In genomic region chr5:45336801-45337200, GRCm38 (mm10) we compare ENCODE assay signal across 31 mouse cellular contexts.
"Had no signal": no experiment of that assay in that cellular context is flagged by ENCODE, and none has a peak within 500 bp of the region (broad histone marks: within the 10 kb centered on the region; RNA-seq: fewer than 3 reads in every experiment).

No protein-coding gene starts in this region.

- H3K4me3 ChIP-seq: heart, embryonic 12.5 days; heart, embryonic 13.5 days; heart, embryonic 15.5 days; hindbrain, embryonic 10.5 days; hindbrain, embryonic 12.5 days; hindbrain, embryonic 13.5 days; hindbrain, embryonic 15.5 days; intestine, embryonic 15.5 days; kidney, embryonic 15.5 days; layer of hippocampus, adult 2 months; left cerebral cortex, adult 2 months had no signal

- H3K4me1 ChIP-seq: heart, embryonic 12.5 days; heart, embryonic 13.5 days; heart, embryonic 15.5 days; hindbrain, embryonic 10.5 days; hindbrain, embryonic 12.5 days; hindbrain, embryonic 13.5 days; hindbrain, embryonic 15.5 days; intestine, embryonic 15.5 days; kidney, embryonic 15.5 days had no signal

- H3K27ac ChIP-seq: heart, embryonic 13.5 days; heart, embryonic 15.5 days; hindbrain, embryonic 10.5 days; hindbrain, embryonic 12.5 days; hindbrain, embryonic 13.5 days; hindbrain, embryonic 14.5 days; hindbrain, embryonic 15.5 days; hindbrain, postnatal 0 days; intestine, embryonic 15.5 days; kidney, embryonic 15.5 days; kidney, postnatal 0 days; layer of hippocampus, adult 2 months; left cerebral cortex, adult 2 months had no signal

- DNase-seq: heart, postnatal 10 days; heart, postnatal 14 days; heart, postnatal 36 days; heart, postnatal 4 days; kidney, adult 11 months; kidney, adult 18-20 months; kidney, adult 2 months; kidney, adult 8-10 months; kidney, adult 9 months; kidney, postnatal 10 days; kidney, postnatal 14 days; kidney, postnatal 25 days; kidney, postnatal 36 days; kidney, postnatal 4 days; layer of hippocampus, adult 9-11 months; layer of hippocampus, postnatal 36 days had no signal

- H3K9me3 ChIP-seq: heart, embryonic 12.5 days; heart, embryonic 13.5 days; heart, embryonic 15.5 days; hindbrain, embryonic 10.5 days; hindbrain, embryonic 12.5 days; hindbrain, embryonic 13.5 days; hindbrain, embryonic 15.5 days; intestine, embryonic 15.5 days; kidney, embryonic 15.5 days had no signal

- H3K27me3 ChIP-seq: heart, embryonic 12.5 days; heart, embryonic 13.5 days; heart, embryonic 15.5 days; hindbrain, embryonic 12.5 days; hindbrain, embryonic 13.5 days; hindbrain, embryonic 15.5 days; intestine, embryonic 15.5 days; kidney, embryonic 15.5 days had no signal

- H3K9ac ChIP-seq: heart, embryonic 12.5 days; heart, embryonic 13.5 days; heart, embryonic 15.5 days; hindbrain, embryonic 12.5 days; hindbrain, embryonic 13.5 days; hindbrain, embryonic 14.5 days; hindbrain, embryonic 15.5 days; intestine, embryonic 15.5 days; kidney, embryonic 15.5 days had no signal

- H3K36me3 ChIP-seq: heart, embryonic 12.5 days; heart, embryonic 13.5 days; heart, embryonic 15.5 days; hindbrain, embryonic 10.5 days; hindbrain, embryonic 12.5 days; hindbrain, embryonic 13.5 days; hindbrain, embryonic 15.5 days; intestine, embryonic 15.5 days; kidney, embryonic 15.5 days had no signal

- H3K4me2 ChIP-seq: heart, embryonic 11.5 days; heart, embryonic 12.5 days; heart, embryonic 13.5 days; heart, embryonic 15.5 days; hindbrain, embryonic 12.5 days; hindbrain, embryonic 13.5 days; hindbrain, embryonic 14.5 days; hindbrain, embryonic 15.5 days; intestine, embryonic 15.5 days; kidney, embryonic 15.5 days had no signal
